Mouse (Mus musculus): ENCODE data around the gene Celf2. TPM values are rescaled to one million over a fixed set of nuclear protein-coding genes. Genes with fewer than 3 reads are reported as not detected.
"Not testable (repeated sequence)": the region's sequence is repeated elsewhere in the genome, so short reads cannot be mapped to it uniquely, and the experiment has no call there.

Celf2 gene
- total and polyA plus RNA-seq, 3 experiments = 20.1 to 47.6 (median 45.5) TPM

GRCm38 (mm10) chr2:6598124-6598878 is 911.1 kb downstream of the Celf2 start:
- DNase-seq = no peak

DNA sequence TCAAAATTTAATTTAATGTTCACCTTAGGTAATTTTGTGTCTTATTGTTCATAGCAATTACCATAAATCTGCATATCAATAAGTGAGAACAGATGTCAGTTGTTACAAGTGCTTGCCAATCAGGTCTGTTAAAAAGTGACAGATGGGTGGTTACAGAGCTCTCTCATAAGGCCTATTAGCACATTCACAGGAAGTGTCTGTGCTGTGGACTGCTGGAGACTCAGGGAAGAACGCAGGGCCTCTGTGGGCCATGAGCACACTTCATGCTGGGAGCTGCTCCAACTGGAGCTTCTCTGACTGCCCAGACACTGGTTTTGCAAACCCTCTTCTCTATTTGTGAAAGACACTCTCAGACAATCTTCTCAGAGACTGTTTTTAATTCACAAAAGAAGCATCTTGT is 914.6 kb downstream of the Celf2 start:
- DNase-seq = no peak

DNA sequence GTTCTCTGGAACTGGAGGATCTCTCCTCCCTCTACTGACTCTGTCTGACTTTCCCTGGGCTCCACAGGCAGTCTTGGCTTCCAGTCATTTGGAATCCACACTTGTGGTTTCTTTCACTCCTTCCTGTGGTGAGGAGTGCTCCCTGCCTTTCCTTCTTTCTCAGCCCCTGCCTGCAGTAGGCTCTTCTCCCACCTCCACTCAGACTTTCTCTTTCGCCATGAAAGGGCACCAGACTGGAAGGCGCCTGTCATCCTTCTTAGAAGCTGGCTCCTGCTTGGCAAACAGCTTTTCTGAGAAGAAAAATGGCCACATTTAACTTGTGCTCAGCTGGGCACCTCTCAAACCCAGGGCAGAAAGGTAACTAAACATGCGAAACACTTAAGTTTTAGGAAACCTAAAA is 915.2 kb downstream of the Celf2 start:
- no peak for DNase-seq

- DNase-seq = no peak
Observed at GRCm38 (mm10) chr2:6593739-6594138, 915.6 kb downstream of the Celf2 start.

DNA sequence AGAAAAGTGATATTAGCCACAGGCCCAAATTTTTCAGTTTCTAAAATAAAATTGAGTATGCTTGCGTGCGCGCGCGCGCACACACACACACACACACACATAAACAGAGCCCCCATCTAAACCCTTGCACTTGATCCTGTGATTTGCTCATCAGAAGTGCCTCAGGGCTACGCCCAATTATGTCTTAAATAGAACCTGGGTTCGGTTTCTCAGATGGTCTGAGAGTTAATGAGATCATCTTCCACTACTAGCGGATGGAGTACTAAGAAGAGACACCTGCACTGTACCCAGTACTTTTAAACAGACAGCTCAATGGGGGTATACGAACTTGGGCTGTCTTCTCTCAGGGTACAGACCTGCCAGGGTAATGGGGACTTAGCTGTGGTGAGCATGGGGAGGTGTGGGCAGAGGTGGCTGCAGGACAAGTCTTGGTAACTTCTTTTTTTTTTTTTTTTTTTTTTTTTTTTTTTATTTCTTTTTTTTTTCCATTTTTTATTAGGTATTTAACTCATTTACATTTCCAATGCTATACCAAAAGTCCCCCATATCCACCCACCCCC is 923.2 kb downstream of the Celf2 start:
- DNase-seq = no peak

- DNase-seq = no peak
Observed at GRCm38 (mm10) chr2:6585069-6585754, 924.2 kb downstream of the Celf2 start.

- no peak for DNase-seq
Observed at GRCm38 (mm10) chr2:6582711-6583110, 926.7 kb downstream of the Celf2 start.

GRCm38 (mm10) chr2:6580066-6580465 is 929.3 kb downstream of the Celf2 start:
- DNase-seq = no peak

GRCm38 (mm10) chr2:6575316-6575715 is 934.0 kb downstream of the Celf2 start:
- DNase-seq = not testable (repeated sequence)

DNA sequence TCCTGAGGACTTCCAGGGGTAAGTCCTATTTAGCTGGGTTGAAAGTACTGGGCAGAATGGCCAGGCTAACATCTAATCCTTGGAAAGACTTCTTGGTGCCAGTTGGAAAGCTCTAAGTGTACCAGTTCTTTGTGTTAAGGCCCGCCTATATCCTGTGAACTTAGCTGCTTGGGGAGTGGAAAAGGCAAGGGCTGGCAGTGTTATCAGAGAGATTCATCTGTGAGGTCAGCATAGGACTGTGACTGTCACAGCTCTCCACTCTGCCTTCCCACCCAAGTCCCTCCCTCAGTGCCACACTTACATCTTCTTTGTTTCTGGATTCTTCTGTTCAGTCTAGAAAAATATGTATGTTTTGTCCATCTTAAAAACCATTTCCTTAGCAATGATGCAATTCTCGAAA is 935.7 kb downstream of the Celf2 start:
- DNase-seq = no peak

- DNase-seq = no peak
Observed at GRCm38 (mm10) chr2:6572976-6573375, 936.4 kb downstream of the Celf2 start.

GRCm38 (mm10) chr2:6569040-6569542 is 940.3 kb downstream of the Celf2 start:
- DNase-seq = no peak

GRCm38 (mm10) chr2:6565175-6565574 is 944.2 kb downstream of the Celf2 start:
- no peak for DNase-seq

- no peak for DNase-seq
Observed at GRCm38 (mm10) chr2:6561337-6561736, 948.0 kb downstream of the Celf2 start.

GRCm38 (mm10) chr2:6560802-6561201 is 948.6 kb downstream of the Celf2 start:
- DNase-seq = no peak

- no peak for DNase-seq
Observed at GRCm38 (mm10) chr2:6559581-6559980, 949.8 kb downstream of the Celf2 start.

DNA sequence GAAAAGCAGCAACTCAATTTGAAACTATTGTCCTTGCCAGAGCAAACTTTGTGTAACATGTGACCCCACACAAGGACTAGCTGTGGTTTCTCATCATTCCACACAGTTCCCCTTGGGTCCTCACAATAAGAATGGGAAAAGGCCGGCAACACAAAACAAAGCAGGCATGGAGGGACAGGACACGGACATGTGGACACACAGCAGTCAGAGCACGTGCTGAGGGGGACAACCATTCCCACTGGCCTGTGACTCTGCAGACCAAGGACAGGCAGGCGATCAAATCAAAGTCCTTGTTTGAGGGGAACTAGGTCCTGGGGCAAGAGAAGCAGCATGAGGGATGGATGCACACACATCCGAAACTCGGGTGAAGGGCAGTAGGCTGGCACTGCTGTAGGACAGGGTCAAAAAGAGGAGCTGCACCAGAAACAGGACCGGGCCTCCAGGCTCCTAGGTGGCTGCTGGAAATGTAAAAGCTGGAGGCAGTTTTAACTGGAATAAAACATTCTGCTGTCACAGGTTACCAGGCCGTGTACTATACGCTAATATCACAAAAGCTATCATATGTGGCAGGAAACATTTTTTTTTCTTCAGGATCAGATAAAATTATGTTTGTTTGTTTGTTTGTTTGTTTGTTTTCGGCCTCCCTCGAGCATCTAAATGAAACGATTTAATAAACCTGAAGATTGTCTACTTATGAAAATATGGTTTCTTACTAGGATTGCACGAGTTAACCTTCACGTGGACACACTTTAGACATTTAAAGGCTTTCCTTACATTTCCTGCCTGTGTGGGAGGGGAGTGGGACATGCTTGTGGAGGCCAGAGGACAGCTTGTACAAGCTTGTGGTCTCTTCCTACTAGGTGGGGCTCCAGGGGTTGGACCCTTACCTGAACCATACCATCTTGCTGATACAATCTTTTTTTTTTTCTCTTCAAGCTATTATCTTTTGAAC is 950.8 kb downstream of the Celf2 start:
- DNase-seq = no peak

- DNase-seq = no peak
Observed at GRCm38 (mm10) chr2:6557749-6558148, 951.6 kb downstream of the Celf2 start.

DNA sequence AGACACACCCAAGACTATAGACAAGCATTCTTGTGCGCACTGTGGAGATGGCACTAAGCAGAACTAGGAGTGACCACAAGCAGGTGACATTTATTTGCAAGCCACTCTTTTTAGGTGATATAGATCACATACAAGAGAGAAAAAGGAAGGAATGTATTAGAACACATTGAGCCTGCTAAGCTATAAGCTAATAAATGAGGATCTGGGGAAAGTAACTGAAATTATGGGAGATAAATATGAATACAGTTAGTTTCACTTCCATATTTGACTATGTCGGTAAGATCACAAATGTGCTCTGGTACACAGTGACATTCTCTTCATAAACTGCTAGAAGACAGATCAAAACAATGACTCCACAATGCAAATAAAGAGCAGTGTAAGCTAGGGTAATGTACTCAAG is 952.5 kb downstream of the Celf2 start:
- DNase-seq = no peak

DNA sequence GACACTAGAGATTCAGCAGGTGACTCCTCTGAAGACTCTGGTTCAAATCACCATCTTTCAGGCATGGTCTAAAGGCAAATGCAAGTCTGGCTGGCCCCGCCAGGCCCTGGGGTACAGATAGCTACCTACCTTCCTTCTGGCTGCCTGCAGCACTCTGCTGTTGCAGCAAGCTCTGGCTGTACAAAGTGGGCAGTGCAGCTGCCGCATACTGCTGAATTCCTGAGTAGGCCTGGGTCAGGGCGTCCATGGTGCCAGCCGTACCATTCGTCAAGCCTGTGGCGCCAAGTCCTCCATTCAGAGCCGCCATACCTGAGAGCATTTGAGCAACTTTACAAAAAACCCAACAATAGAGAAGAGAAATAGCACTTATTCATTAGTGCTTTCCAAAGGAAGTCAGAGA is 955.7 kb downstream of the Celf2 start:
- no peak for DNase-seq

DNA sequence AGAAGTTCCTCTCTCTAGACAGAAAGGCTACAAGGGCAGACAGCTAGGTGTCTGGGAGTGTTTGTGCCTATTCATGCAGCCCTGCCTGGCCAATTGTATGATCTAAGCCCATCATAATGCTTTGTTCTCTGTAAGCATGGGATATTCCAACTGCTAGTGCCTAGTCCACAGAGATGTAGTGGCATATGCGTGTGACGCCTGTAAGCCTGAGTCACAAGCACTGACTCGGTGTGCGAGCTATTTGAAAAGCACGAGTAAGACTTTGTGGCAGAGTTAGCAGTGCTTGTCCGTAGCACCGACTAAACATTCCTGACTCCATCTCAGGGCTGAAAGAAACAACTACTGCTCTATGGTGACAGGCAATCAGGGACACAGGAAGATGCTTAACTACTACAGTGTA is 960.1 kb downstream of the Celf2 start:
- DNase-seq = no peak

GRCm38 (mm10) chr2:6547139-6547664 is 962.2 kb downstream of the Celf2 start:
- no peak for DNase-seq
